Mouse (Mus musculus): ENCODE data around the gene Vmn1r42.
"Not testable (repeated sequence)": the region's sequence is repeated elsewhere in the genome, so short reads cannot be mapped to it uniquely, and the experiment has no call there.

The Vmn1r42 gene

GRCm38 (mm10) chr6:89876313-89876712 lies at the start of gene Vmn1r42, which contains the start of gene Vmn1r43:
Gene Vmn1r42, minus strand, starts transcription at chr6:89876413.
Gene Vmn1r43, minus strand, starts transcription at chr6:89876413.
- not testable (repeated sequence) for DNase-seq (ENCODE audit: low spot score)

GRCm38 (mm10) chr6:89883812-89884211 lies 7.6 kb upstream of the Vmn1r42 start:
- no peak for DNase-seq (ENCODE audit: low spot score)

GRCm38 (mm10) chr6:89883360-89883759 lies 7.1 kb upstream of the Vmn1r42 start, which contains the start of gene Vmn1r44:
Gene Vmn1r44, plus strand, starts transcription at chr6:89883660.
- no peak for DNase-seq (ENCODE audit: low spot score)

GRCm38 (mm10) chr6:89880867-89881266 lies 4.7 kb upstream of the Vmn1r42 start:
- no peak for DNase-seq (ENCODE audit: low spot score)

GRCm38 (mm10) chr6:89876963-89877362 lies 750 bp upstream of the Vmn1r42 start:
- DNase-seq (ENCODE audit: low spot score): no peak

GRCm38 (mm10) chr6:89867976-89868375 lies 8.2 kb downstream of the Vmn1r42 start:
- no peak for DNase-seq (ENCODE audit: low spot score)

- DNase-seq (ENCODE audit: low spot score): no peak
Observed at GRCm38 (mm10) chr6:89867276-89867675, 8.9 kb downstream of the Vmn1r42 start.

GRCm38 (mm10) chr6:89863792-89864191 lies 12.4 kb downstream of the Vmn1r42 start:
- DNase-seq (ENCODE audit: low spot score): no peak

- no peak for DNase-seq (ENCODE audit: low spot score)
Observed at GRCm38 (mm10) chr6:89859839-89860238, 16.4 kb downstream of the Vmn1r42 start.

- DNase-seq (ENCODE audit: low spot score): no peak
Observed at GRCm38 (mm10) chr6:89857552-89857951, 18.7 kb downstream of the Vmn1r42 start.
